Comparison of ENCODE assay signal across 19 mouse cellular contexts in genomic region chr7:66227814-66228609, GRCm38 (mm10).
A peak's percentile ranks its signal among the peaks of the same experiment; 100 is the strongest.
DNase-seq lines count a peak whose midpoint lies in the region; ATAC-seq lines count a peak whose summit lies in the region.
"Had no signal": no experiment of that assay in that cellular context is flagged by ENCODE, and none has a peak within 500 bp of the region (broad histone marks: within the 10 kb centered on the region; RNA-seq: fewer than 3 reads in every experiment).

No protein-coding gene starts in this region.

- ATAC-seq in stomach, embryonic 16.5 days (ENCODE audit: insufficient read depth, low FRiP score), result peak; percentile 15; the same call in 1 of the 2 replicates
- ATAC-seq: midbrain, embryonic 13.5 days had no signal

- peaks cover 10% of the 10 kb centered on the region for H3K4me1 ChIP-seq in stomach, embryonic 16.5 days (ENCODE audit: control insufficient read depth, insufficient read depth, low read length)

- no peak overlapping the region for H3K4me3 ChIP-seq in stomach, embryonic 16.5 days (replicated peaks; ENCODE audit: low read length)
- H3K4me3 ChIP-seq: erythroblast, embryonic 14.5 days; heart, embryonic 12.5 days; midbrain, embryonic 13.5 days had no signal

- H3K9ac ChIP-seq in stomach, embryonic 16.5 days (ENCODE audit: low read length), result no peak overlapping the region
- H3K9ac ChIP-seq: heart, embryonic 12.5 days; midbrain, embryonic 13.5 days had no signal

- H3K4me2 ChIP-seq in stomach, embryonic 16.5 days (ENCODE audit: low read depth, low read length), result no peak overlapping the region
- H3K4me2 ChIP-seq: heart, embryonic 12.5 days; midbrain, embryonic 13.5 days had no signal

- H3K36me3 ChIP-seq in stomach, embryonic 16.5 days (ENCODE audit: control insufficient read depth, insufficient read depth, low read length), result no peaks in the 10 kb centered on the region
- H3K36me3 ChIP-seq: heart, embryonic 12.5 days; midbrain, embryonic 13.5 days had no signal

- WGBS in stomach, embryonic 16.5 days, result 57% methylated on average over 13 of the region's 13 CpGs

- H3K9me3 ChIP-seq in stomach, embryonic 16.5 days (replicated peaks; ENCODE audit: control insufficient read depth, low read length), result no peaks in the 10 kb centered on the region; the same call in 1 of the 2 replicates
- H3K9me3 ChIP-seq: heart, embryonic 12.5 days had no signal

- peak; percentile 8 to 21 for DNase-seq in adrenal gland, adult (ENCODE audit: inconsistent age in 2 of 2, low spot score in 1 of 2)
- no peak for DNase-seq in adrenal gland, postnatal 25 days
- DNase-seq in kidney, adult 9 months, result peak; percentile 74
- no peak for DNase-seq in kidney, postnatal 10 days
- DNase-seq in spleen, postnatal 4 days (ENCODE audit: low spot score in 2 of 2), result peak; percentile 10 to 60
- DNase-seq in spleen, adult 12 weeks (ENCODE audit: low spot score), result no peak
- no peak for DNase-seq in heart, adult 18-20 months
- DNase-seq: cerebellum, postnatal 14 days; gastrocnemius, postnatal 10 days; heart, postnatal 4 days; layer of hippocampus, adult 9-11 months; lung, adult 2 months; lung, postnatal 4 days; right cerebral cortex, postnatal 14 days; thymus, postnatal 4 days had no signal

- no peaks in the 10 kb centered on the region for H3K27me3 ChIP-seq in stomach, embryonic 16.5 days (ENCODE audit: control insufficient read depth, insufficient read depth, low read length)
- H3K27me3 ChIP-seq: heart, embryonic 12.5 days; midbrain, embryonic 13.5 days had no signal

- peak overlapping the region; percentile 37 for H3K27ac ChIP-seq in stomach, embryonic 16.5 days (ENCODE audit: low read length)
- H3K27ac ChIP-seq: midbrain, embryonic 13.5 days had no signal

Comparison
In these comparisons a context has a peak if more than half of its experiments do, and no peak if none do; other contexts are left out.
1. DNase-seq: peak in adrenal gland, adult (2 of 2), kidney, adult 9 months (single experiment) and spleen, postnatal 4 days (2 of 2); none in adrenal gland, postnatal 25 days (single experiment), kidney, postnatal 10 days (single experiment), spleen, adult 12 weeks (single experiment) and heart, adult 18-20 months (0 of 2).